Mouse (Mus musculus) right cerebral cortex, postnatal 10 days (tissue): ENCODE measurements around the gene Actl6a.
"Not testable (repeated sequence)": the region's sequence is repeated elsewhere in the genome, so short reads cannot be mapped to it uniquely, and the experiment has no call there.

Source experiments
- DNase-seq, 2 experiments: peaks; one replicate each; pipeline ENCODE4 v3.0.0; 2021; ENCODE audit warnings: low spot score in 2 of 2

Gene Actl6a

GRCm38 (mm10) chr3:32694737-32695582 is 11.1 kb upstream of the Actl6a start:
- DNase-seq = no peak

DNA sequence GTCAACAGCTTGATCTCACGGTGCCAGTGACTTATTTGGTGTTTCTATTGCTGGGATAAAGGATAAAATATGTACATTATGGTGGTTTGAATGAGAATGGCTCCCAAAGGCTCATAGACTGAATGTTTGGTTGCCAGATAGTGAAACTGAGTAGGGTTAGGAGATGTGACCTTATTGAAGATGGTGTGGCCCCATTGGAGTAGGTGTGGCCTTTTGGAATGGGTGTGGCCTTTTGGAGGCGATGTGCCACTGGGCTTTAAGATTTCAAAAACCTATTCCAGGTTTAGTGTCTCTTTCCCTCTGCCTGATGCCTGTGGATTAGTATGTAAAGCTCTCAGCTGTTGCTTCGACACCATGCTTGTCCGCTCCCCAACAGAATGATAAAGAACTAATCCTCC is 10.5 kb upstream of the Actl6a start:
- no peak for DNase-seq

DNA sequence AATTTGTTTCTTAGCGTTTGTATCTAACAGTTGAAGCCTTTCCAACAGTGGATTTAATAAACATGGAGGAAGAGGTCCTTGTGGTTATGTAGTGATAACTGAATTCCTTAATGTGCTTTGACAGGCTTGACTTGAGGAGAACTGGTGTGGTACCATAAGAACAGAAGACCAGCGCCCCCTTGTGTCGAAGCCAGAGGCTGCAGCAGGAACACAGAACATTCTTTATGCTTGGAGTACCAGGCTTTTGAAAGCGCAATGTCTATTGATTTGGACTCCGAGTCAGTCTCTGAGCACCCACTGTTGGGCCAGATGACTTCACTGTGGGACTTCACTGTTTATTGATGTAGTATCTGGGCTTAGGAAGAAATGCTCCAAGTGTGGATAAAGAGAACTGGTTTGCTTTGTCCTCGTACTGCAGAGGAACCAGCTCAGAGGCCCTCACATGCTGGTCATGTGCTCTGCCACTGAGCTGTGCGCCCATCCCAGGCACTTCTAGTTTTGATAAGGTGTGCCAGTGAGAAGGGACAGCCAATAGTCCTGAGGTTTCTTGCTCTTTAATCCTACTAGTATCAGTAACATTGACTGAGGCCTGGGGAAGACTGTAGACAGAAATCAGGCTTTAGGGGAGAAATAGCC is 7.8 kb upstream of the Actl6a start:
- peak; percentile 94 to 96 for DNase-seq

- DNase-seq = not testable (repeated sequence)
Measured at GRCm38 (mm10) chr3:32704021-32704420, 2.1 kb upstream of the Actl6a start.

DNA sequence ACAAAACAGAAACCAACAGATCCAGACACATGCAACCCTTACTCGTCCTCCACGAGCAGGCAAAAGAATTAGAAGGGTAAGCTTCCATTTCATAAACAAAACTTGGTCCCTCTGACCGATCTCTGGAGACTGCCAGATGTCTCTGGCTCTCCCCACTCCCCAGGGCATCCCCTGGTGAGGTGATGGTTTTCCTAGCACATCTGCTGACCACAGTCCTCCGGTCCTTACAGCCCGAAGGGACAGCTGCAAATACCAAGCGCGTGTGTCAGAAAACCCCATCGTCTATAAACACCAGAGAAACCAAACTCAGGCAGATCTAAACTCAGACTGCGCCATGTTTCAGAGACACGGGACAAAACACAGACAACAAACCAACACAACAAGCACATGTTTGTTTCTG is 1.5 kb upstream of the Actl6a start:
- not testable (repeated sequence) for DNase-seq

DNA sequence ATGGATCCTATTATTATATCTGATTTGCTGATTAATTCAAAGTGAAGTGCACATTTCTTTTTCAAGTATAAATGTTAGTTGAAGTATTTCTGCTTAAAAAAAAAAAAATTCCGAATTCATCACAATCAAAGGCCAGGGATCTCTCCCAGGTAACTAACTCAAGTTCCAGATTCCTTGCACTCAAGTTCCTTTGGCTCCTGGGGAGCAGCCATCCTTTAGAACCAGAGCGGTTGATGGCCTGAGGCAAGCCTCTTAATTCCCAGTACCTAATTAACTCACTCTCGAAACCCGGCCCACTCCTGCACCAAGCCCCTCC is 1.9 kb downstream of the Actl6a start:
- DNase-seq = no peak

- peak; percentile 98 to 99 for DNase-seq
Measured at GRCm38 (mm10) chr3:32708368-32709231, 2.5 kb downstream of the Actl6a start.

DNA sequence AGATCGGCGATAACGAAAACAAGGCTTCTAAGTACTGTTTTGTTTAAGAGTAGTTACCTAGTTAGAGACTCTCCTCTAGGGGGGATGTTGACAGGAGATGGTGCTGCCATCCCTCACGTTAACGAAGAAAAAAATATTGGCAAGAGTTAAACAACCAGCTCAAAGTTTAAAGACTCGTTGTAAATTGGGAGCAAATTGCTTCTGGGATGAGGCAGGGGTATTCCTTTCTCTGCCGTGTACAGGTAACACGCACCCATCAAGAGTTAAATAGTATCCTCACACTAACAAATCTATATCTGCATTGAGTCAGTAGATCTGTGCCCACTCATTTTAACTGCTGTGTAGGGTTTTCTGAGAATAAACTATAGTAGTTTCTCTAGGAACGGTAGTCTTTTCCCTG is 3.3 kb downstream of the Actl6a start:
- DNase-seq = no peak

GRCm38 (mm10) chr3:32713711-32714110 is 7.6 kb downstream of the Actl6a start:
- no peak for DNase-seq

DNA sequence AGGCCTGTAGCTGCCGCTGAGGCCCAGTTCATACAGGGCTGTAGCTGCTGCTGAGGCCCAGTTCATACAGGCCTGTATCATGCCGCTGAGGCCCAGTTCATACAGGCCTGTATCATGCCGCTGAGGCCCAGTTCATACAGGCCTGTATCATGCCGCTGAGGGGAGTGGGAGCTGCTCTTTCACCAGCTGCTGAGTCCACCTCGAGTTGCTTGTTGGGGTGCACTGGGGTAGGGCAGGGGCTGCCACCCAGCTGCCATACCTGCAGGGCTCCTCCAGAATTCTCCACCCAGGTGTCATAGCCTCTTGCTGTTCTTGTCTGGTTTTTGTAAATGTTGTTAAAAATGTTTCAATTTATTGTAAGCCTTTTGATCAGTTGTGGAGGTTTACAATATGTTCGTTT is 11.3 kb downstream of the Actl6a start:
- DNase-seq = not testable (repeated sequence)

DNA sequence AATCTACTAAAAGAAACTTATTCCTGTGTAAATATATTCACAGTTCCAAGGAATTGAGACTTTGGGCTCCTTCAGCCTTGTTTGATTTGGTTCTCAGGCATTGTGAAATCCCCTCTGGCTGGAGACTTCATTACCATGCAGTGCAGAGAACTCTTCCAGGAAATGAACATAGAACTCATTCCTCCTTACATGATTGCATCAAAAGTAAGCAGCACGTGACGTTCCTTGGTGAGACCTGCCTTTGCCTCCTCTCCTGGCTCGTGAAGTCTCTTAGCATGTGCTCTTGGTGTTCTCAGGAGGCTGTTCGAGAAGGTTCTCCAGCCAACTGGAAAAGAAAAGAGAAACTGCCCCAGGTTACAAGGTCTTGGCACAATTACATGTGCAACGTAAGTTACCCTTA is 12.2 kb downstream of the Actl6a start:
- no peak for DNase-seq

GRCm38 (mm10) chr3:32724191-32724590 is 18.1 kb downstream of the Actl6a start:
- no peak for DNase-seq

- no peak for DNase-seq
Measured at GRCm38 (mm10) chr3:32725951-32726350, 19.9 kb downstream of the Actl6a start.

DNA sequence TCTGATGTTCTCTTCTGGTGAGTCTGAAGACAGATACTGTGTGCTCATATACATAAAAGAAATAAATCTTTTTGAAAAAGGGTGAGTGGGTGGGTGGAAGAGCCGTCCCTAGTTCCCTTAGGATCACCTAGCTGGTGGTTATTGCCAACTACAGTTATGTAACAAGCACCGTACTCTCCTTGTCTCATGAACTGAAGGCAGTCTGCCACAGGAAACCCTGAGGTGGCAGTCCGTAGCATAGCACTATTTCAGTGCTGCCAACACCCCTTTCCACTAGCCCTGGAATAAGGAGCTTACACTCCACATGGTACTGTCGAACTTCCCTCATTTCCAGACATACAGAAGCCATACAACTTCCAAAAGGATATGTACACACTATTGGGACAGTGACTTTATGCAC is 21.8 kb downstream of the Actl6a start:
- no peak for DNase-seq

- DNase-seq = peak; percentile 99 to 100
Measured at GRCm38 (mm10) chr3:32736244-32737171, 30.4 kb downstream of the Actl6a start, which contains the start of gene Ndufb5. Ndufb5 (plus strand) TSS chr3:32736990.

GRCm38 (mm10) chr3:32737172-32737655 is 31.1 kb downstream of the Actl6a start, which contains the start of gene Mrpl47:
Mrpl47 (minus strand) TSS chr3:32737605.
- DNase-seq = no peak

DNA sequence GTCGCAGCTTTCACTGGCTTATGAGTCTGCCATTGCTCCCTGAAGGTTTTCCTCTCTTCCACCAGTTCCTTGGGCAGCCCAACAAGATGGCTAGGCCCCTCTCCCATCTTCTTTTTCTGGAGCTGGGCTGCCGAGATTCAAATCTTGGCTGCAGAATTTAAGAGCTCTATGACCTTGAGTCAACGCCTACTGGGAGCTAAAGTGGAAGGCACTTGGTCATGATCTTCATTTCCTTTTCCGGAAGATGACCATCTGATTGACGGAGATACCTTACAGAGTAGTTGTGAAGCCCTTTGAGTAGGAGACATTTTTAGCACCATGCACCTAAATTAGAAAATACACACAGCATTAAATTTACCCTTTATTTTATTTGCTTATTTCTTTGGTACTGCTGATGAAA is 32.5 kb downstream of the Actl6a start:
- no peak for DNase-seq

DNA sequence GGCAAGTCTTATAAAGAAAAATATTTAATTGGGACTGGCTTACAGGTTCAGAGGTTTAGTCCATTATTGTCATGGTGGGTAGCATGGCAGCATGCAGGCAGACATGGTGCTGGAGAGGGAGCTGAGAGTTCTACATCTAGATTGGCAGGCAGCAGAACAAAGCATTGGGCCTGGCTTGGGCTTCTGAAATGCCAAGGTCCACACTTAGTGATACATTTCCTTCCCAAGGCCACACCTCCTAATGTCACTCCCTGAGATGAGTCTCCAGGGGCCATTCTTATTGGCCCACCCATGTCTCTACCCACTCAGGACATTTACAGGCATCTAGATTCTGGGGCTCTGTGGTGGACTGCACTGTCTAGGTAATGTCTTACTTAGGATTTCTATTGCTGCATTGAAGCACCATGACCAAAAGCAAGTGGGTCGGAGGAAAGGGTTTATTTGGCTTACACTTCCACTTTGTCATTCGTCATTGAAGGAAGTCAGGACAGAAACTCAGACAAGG is 36.2 kb downstream of the Actl6a start:
- no peak for DNase-seq

GRCm38 (mm10) chr3:32745001-32745400 is 38.9 kb downstream of the Actl6a start:
- DNase-seq = no peak

DNA sequence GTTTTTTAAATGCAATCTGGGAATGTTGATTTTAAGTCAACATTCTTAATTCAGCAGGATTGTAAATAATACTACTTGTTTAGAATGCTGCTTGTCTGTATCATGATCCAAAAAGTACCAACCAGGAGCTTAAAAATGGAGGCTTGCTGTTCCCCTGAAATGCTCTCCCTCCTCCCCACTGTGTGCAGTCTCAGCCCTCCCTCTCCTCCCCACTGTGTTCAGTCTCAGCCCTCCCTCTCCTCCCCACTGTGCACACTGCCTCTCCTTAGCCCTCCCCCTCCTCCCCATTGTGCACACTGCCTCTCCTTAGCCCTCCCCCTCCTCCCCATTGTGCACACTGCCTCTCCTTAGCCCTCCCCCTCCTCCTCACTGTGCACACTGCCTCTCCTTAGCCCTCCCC is 39.3 kb downstream of the Actl6a start:
- not testable (repeated sequence) for DNase-seq

- DNase-seq = no peak
Measured at GRCm38 (mm10) chr3:32748384-32748783, 42.3 kb downstream of the Actl6a start.
